Mouse (Mus musculus): ENCODE measurements around the gene Pde5a. TPM values are rescaled to one million over a fixed set of nuclear protein-coding genes. Genes with fewer than 3 reads are reported as not detected.

The Pde5a gene
- total and polyA plus RNA-seq, 3 experiments = 1.5 to 4.9 (median 4.4) TPM

GRCm38 (mm10) chr3:122767841-122768240 is 39.1 kb downstream of the Pde5a start:
- H3K36me3 ChIP-seq (ENCODE audit: control insufficient read depth, insufficient read depth, low read length) = no peaks in the 10 kb centered on the region
- WGBS = 66% methylated on average over 5 of the region's 5 CpGs
- no peaks in the 10 kb centered on the region; the same call in 1 of the 2 replicates for H3K4me1 ChIP-seq (ENCODE audit: control insufficient read depth, insufficient read depth, low read length)
- intact Hi-C loops (cut with DNase I) = no loop called here
- H3K27me3 ChIP-seq (ENCODE audit: control insufficient read depth, insufficient read depth, low read length) = no peaks in the 10 kb centered on the region
- H3K9ac ChIP-seq (ENCODE audit: low read depth, low read length) = no peak overlapping the region
- H3K79me2 ChIP-seq (replicated peaks; ENCODE audit: control insufficient read depth, insufficient read depth, low read length) = no peaks in the 10 kb centered on the region
- no peak for DNase-seq
- H3K4me3 ChIP-seq = no peak overlapping the region
- TF ChIP-seq POLR2A (IDR thresholded peaks at IDR 0.05; ENCODE audit: insufficient read depth, low read depth, low read length) (no peak), EP300 (IDR thresholded peaks at IDR 0.05; ENCODE audit: insufficient read depth, low read depth, low read length) (no peak), CTCF (IDR thresholded peaks at IDR 0.05) (no peak)
- H3K27ac ChIP-seq = no peak overlapping the region

- TF ChIP-seq CTCF (IDR thresholded peaks at IDR 0.05) (no peak), EP300 (IDR thresholded peaks at IDR 0.05; ENCODE audit: insufficient read depth, low read depth, low read length) (no peak), POLR2A (IDR thresholded peaks at IDR 0.05; ENCODE audit: insufficient read depth, low read depth, low read length) (no peak)
- Histone ChIP-seq H3K36me3 (ENCODE audit: control insufficient read depth, insufficient read depth, low read length) (no peaks in the 10 kb centered on the region), H3K4me1 (ENCODE audit: control insufficient read depth, insufficient read depth, low read length) (no peaks in the 10 kb centered on the region), H3K27ac (no peak overlapping the region), H3K27me3 (ENCODE audit: control insufficient read depth, insufficient read depth, low read length) (no peaks in the 10 kb centered on the region), H3K79me2 (replicated peaks; ENCODE audit: control insufficient read depth, insufficient read depth, low read length) (no peaks in the 10 kb centered on the region), H3K9ac (ENCODE audit: low read depth, low read length) (no peak overlapping the region), H3K4me3 (no peak overlapping the region)
- 58% methylated on average over 6 of the region's 6 CpGs for WGBS
- DNase-seq = no peak
- intact Hi-C loops (cut with DNase I) = loop anchor here (10.0 kb wide), 2 partner anchors 267 to 487 kb away; partner anchors contain the start of gene Bcar3
Measured at GRCm38 (mm10) chr3:122781417-122781816, 52.7 kb downstream of the Pde5a start.

GRCm38 (mm10) chr3:122784245-122784644 is 55.5 kb downstream of the Pde5a start:
- DNase-seq = no peak
- H3K27me3 ChIP-seq (ENCODE audit: control insufficient read depth, insufficient read depth, low read length) = no peaks in the 10 kb centered on the region
- H3K79me2 ChIP-seq (replicated peaks; ENCODE audit: control insufficient read depth, insufficient read depth, low read length) = no peaks in the 10 kb centered on the region
- peak; percentile 73 for TF ChIP-seq CTCF (IDR thresholded peaks at IDR 0.05)
- TF ChIP-seq EP300 (IDR thresholded peaks at IDR 0.05; ENCODE audit: insufficient read depth, low read depth, low read length) = no peak
- no peak for TF ChIP-seq POLR2A (IDR thresholded peaks at IDR 0.05; ENCODE audit: insufficient read depth, low read depth, low read length)
- no peak overlapping the region for H3K27ac ChIP-seq
- H3K4me1 ChIP-seq (ENCODE audit: control insufficient read depth, insufficient read depth, low read length) = no peaks in the 10 kb centered on the region
- 39% methylated on average over 1 of the region's 1 CpGs for WGBS
- no peak overlapping the region for H3K9ac ChIP-seq (ENCODE audit: low read depth, low read length)
- intact Hi-C loops (cut with DNase I) = loop anchor here (2.0 to 10.0 kb wide), 3 partner anchors 135 to 489 kb away; partner anchors contain the start of gene Bcar3
- H3K36me3 ChIP-seq (ENCODE audit: control insufficient read depth, insufficient read depth, low read length) = no peaks in the 10 kb centered on the region
- no peak overlapping the region for H3K4me3 ChIP-seq

- H3K36me3 ChIP-seq (ENCODE audit: control insufficient read depth, insufficient read depth, low read length) = no peaks in the 10 kb centered on the region
- H3K27me3 ChIP-seq (ENCODE audit: control insufficient read depth, insufficient read depth, low read length) = no peaks in the 10 kb centered on the region
- no peak for DNase-seq
- 82% methylated on average over 9 of the region's 9 CpGs for WGBS
- H3K4me3 ChIP-seq = no peak overlapping the region
- H3K9ac ChIP-seq (ENCODE audit: low read depth, low read length) = no peak overlapping the region
- no peaks in the 10 kb centered on the region for H3K4me1 ChIP-seq (ENCODE audit: control insufficient read depth, insufficient read depth, low read length)
- H3K79me2 ChIP-seq (replicated peaks; ENCODE audit: control insufficient read depth, insufficient read depth, low read length) = no peaks in the 10 kb centered on the region
- no peak for TF ChIP-seq EP300 (IDR thresholded peaks at IDR 0.05; ENCODE audit: insufficient read depth, low read depth, low read length)
- no peak for TF ChIP-seq CTCF (IDR thresholded peaks at IDR 0.05)
- TF ChIP-seq POLR2A (IDR thresholded peaks at IDR 0.05; ENCODE audit: insufficient read depth, low read depth, low read length) = no peak
- H3K27ac ChIP-seq = no peak overlapping the region
- intact Hi-C loops (cut with DNase I) = loop anchor here (10.0 kb wide), 2 partner anchors 274 to 494 kb away; partner anchors contain the start of gene Bcar3
Measured at GRCm38 (mm10) chr3:122788314-122788713, 59.6 kb downstream of the Pde5a start.

- no peak overlapping the region for H3K27ac ChIP-seq
- no peaks in the 10 kb centered on the region for H3K27me3 ChIP-seq (ENCODE audit: control insufficient read depth, insufficient read depth, low read length)
- no peaks in the 10 kb centered on the region for H3K36me3 ChIP-seq (ENCODE audit: control insufficient read depth, insufficient read depth, low read length)
- H3K79me2 ChIP-seq (replicated peaks; ENCODE audit: control insufficient read depth, insufficient read depth, low read length) = no peaks in the 10 kb centered on the region
- 90% methylated on average over 6 of the region's 6 CpGs for WGBS
- intact Hi-C loops (cut with DNase I) = loop anchor here (10.0 kb wide), 2 partner anchors 275 to 495 kb away; partner anchors contain the start of gene Bcar3
- H3K4me1 ChIP-seq (ENCODE audit: control insufficient read depth, insufficient read depth, low read length) = no peaks in the 10 kb centered on the region
- no peak for TF ChIP-seq POLR2A (IDR thresholded peaks at IDR 0.05; ENCODE audit: insufficient read depth, low read depth, low read length)
- TF ChIP-seq EP300 (IDR thresholded peaks at IDR 0.05; ENCODE audit: insufficient read depth, low read depth, low read length) = no peak
- TF ChIP-seq CTCF (IDR thresholded peaks at IDR 0.05) = no peak
- no peak overlapping the region for H3K4me3 ChIP-seq
- DNase-seq = no peak
- H3K9ac ChIP-seq (ENCODE audit: low read depth, low read length) = no peak overlapping the region
Measured at GRCm38 (mm10) chr3:122789544-122789943, 60.8 kb downstream of the Pde5a start.

GRCm38 (mm10) chr3:122800050-122800449 is 71.3 kb downstream of the Pde5a start:
- Histone ChIP-seq H3K27me3 (ENCODE audit: control insufficient read depth, insufficient read depth, low read length) (no peaks in the 10 kb centered on the region), H3K4me3 (no peak overlapping the region), H3K36me3 (ENCODE audit: control insufficient read depth, insufficient read depth, low read length) (no peaks in the 10 kb centered on the region), H3K4me1 (ENCODE audit: control insufficient read depth, insufficient read depth, low read length) (no peaks in the 10 kb centered on the region), H3K27ac (no peak overlapping the region), H3K9ac (ENCODE audit: low read depth, low read length) (no peak overlapping the region), H3K79me2 (replicated peaks; ENCODE audit: control insufficient read depth, insufficient read depth, low read length) (no peaks in the 10 kb centered on the region)
- TF ChIP-seq CTCF (IDR thresholded peaks at IDR 0.05) = no peak
- no peak for TF ChIP-seq EP300 (IDR thresholded peaks at IDR 0.05; ENCODE audit: insufficient read depth, low read depth, low read length)
- TF ChIP-seq POLR2A (IDR thresholded peaks at IDR 0.05; ENCODE audit: insufficient read depth, low read depth, low read length) = no peak
- intact Hi-C loops (cut with DNase I) = no loop called here
- 73% methylated on average over 6 of the region's 6 CpGs for WGBS
- no peak for DNase-seq

Data from heart, adult 2 months (tissue).